Mouse (Mus musculus) neural tube, embryonic 13.5 days (tissue): Measurements from ENCODE around the gene Snx13. TPM values are rescaled to one million over a fixed set of nuclear protein-coding genes. Genes with fewer than 3 reads are reported as not detected.

Experiments
- ATAC-seq: fragments of 200-750 bp; cut with Nextera tagmentation; 2 replicates; pipeline ENCODE4 v1.8.0; 2017; ENCODE audit warnings: low read depth, mild to moderate bottlenecking, moderate TSS enrichment, moderate library complexity
- H3K27ac ChIP-seq: fragments of 300-500 bp; sonication (generic); replicated peaks from 2 replicates; pipeline ENCODE4 v1.5.1; 2015; ENCODE audit warnings: moderate library complexity, mild to moderate bottlenecking, inconsistent platforms
- H3K27me3 ChIP-seq: fragments of 300-500 bp; sonication (generic); 2 replicates; pipeline ENCODE4 v1.6.1; 2015; ENCODE audit warnings: mild to moderate bottlenecking, inconsistent platforms
- H3K36me3 ChIP-seq: fragments of 300-500 bp; sonication (generic); 2 replicates; pipeline ENCODE4 v1.6.1; 2015; ENCODE audit warnings: mild to moderate bottlenecking, inconsistent platforms
- H3K4me1 ChIP-seq: fragments of 300-500 bp; sonication (generic); replicated peaks from 2 replicates; pipeline ENCODE4 v1.6.1; 2015; ENCODE audit warnings: inconsistent platforms
- H3K4me2 ChIP-seq: fragments of 300-500 bp; sonication (generic); 2 replicates; pipeline ENCODE4 v1.6.1; 2015; ENCODE audit warnings: inconsistent platforms, mild to moderate bottlenecking, moderate library complexity
- H3K4me3 ChIP-seq: fragments of 300-500 bp; sonication (generic); 2 replicates; pipeline ENCODE4 v1.5.1; 2015; ENCODE audit warnings: mild to moderate bottlenecking, inconsistent platforms
- H3K9ac ChIP-seq: fragments of 300-500 bp; sonication (generic); 2 replicates; pipeline ENCODE4 v1.6.1; 2015; ENCODE audit warnings: moderate library complexity, mild to moderate bottlenecking, inconsistent platforms
- H3K9me3 ChIP-seq: fragments of 300-500 bp; sonication (generic); 2 replicates; pipeline ENCODE4 v1.6.1; 2016; ENCODE audit warnings: inconsistent platforms
- WGBS: fragments of 180-500 bp; shearing (Covaris S2); methylation state at CpG from one replicate; pipeline ENCODE4 v1.1.7; 2015; 5-methylcytosine and 5-hydroxymethylcytosine counted together
- microRNA counts: library from miRNA; unstranded; fragments of <30 nt; microRNA quantifications from one replicate; lab custom pipeline; 2016
- microRNA-seq: library from miRNA; unstranded; fragments of <30 nt; microRNA quantifications from one replicate; pipeline ENCODE4, GENCODE M21; 2016
- polyA plus RNA-seq: library from polyadenylated mRNA; unstranded; fragments of >200 nt; fragmentation: Nextera tagmentation; extraction: Ambion mirVana; gene quantifications from 2 replicates; pipeline ENCODE4 v1.2.1, GENCODE M21; 2015

Snx13 gene
- polyA plus RNA-seq, 1 experiment from 2014 or later = 25.3 TPM

- no peak overlapping the region for H3K4me3 ChIP-seq
- no peaks in the 10 kb centered on the region for H3K4me1 ChIP-seq
- no peaks in the 10 kb centered on the region for H3K9me3 ChIP-seq
- H3K9ac ChIP-seq = no peak overlapping the region
- no peaks in the 10 kb centered on the region for H3K36me3 ChIP-seq
- H3K27ac ChIP-seq = no peak overlapping the region
- no peaks in the 10 kb centered on the region for H3K27me3 ChIP-seq
- no peak overlapping the region for H3K4me2 ChIP-seq
- 55% methylated on average over 4 of the region's 4 CpGs for WGBS
- no peak for ATAC-seq
Measured at GRCm38 (mm10) chr12:35157237-35157636, 110.3 kb downstream of the Snx13 start.

GRCm38 (mm10) chr12:35161690-35162089 is 114.7 kb downstream of the Snx13 start:
- no peak overlapping the region for H3K4me3 ChIP-seq
- no peak overlapping the region for H3K9ac ChIP-seq
- ATAC-seq = no peak
- H3K4me1 ChIP-seq = no peaks in the 10 kb centered on the region
- no peak overlapping the region for H3K4me2 ChIP-seq
- no peaks in the 10 kb centered on the region for H3K36me3 ChIP-seq
- H3K9me3 ChIP-seq = no peaks in the 10 kb centered on the region
- H3K27ac ChIP-seq = no peak overlapping the region
- WGBS = 84% methylated on average over 4 of the region's 4 CpGs
- H3K27me3 ChIP-seq = no peaks in the 10 kb centered on the region

- Histone ChIP-seq H3K4me1 (no peaks in the 10 kb centered on the region), H3K27me3 (peaks cover 3% of the 10 kb centered on the region; the same call in 1 of the 2 replicates), H3K27ac (no peak overlapping the region), H3K9ac (no peak overlapping the region), H3K4me2 (no peak overlapping the region), H3K9me3 (no peaks in the 10 kb centered on the region), H3K4me3 (no peak overlapping the region), H3K36me3 (no peaks in the 10 kb centered on the region)
- WGBS = 42% methylated on average over 4 of the region's 4 CpGs
- ATAC-seq = no peak
Measured at GRCm38 (mm10) chr12:35170275-35170674, 123.3 kb downstream of the Snx13 start.

- H3K27ac ChIP-seq = no peak overlapping the region
- H3K4me3 ChIP-seq = no peak overlapping the region
- H3K36me3 ChIP-seq = no peaks in the 10 kb centered on the region
- ATAC-seq = peak; percentile 43; the same call in 1 of the 2 replicates
- peaks cover 3% of the 10 kb centered on the region; the same call in 1 of the 2 replicates for H3K27me3 ChIP-seq
- 0 out of 2 replicates have a peak, but pooled peaks cover 14% of the 10 kb centered on the region for H3K4me1 ChIP-seq
- H3K4me2 ChIP-seq = no peak overlapping the region
- no peak overlapping the region for H3K9ac ChIP-seq
- H3K9me3 ChIP-seq = no peaks in the 10 kb centered on the region
- 5% methylated on average over 8 of the region's 8 CpGs for WGBS
Measured at GRCm38 (mm10) chr12:35175938-35176337, 129.0 kb downstream of the Snx13 start.

- ATAC-seq = no peak
- Histone ChIP-seq H3K36me3 (no peaks in the 10 kb centered on the region), H3K4me3 (no peak overlapping the region), H3K9me3 (no peaks in the 10 kb centered on the region), H3K9ac (no peak overlapping the region), H3K27ac (no peak overlapping the region), H3K4me1 (0 out of 2 replicates have a peak, but pooled peaks cover 14% of the 10 kb centered on the region), H3K27me3 (peaks cover 3% of the 10 kb centered on the region; the same call in 1 of the 2 replicates), H3K4me2 (no peak overlapping the region)
- WGBS = 64% methylated on average over 3 of the region's 3 CpGs
Measured at GRCm38 (mm10) chr12:35176628-35177027, 129.6 kb downstream of the Snx13 start.

- no peaks in the 10 kb centered on the region for H3K9me3 ChIP-seq
- ATAC-seq = peak; percentile 93
- H3K4me3 ChIP-seq = no peak overlapping the region
- no peak overlapping the region for H3K4me2 ChIP-seq
- no peaks in the 10 kb centered on the region for H3K4me1 ChIP-seq
- H3K36me3 ChIP-seq = no peaks in the 10 kb centered on the region
- no peak overlapping the region for H3K27ac ChIP-seq
- WGBS = 12% methylated on average over 3 of the region's 3 CpGs
- no peak overlapping the region for H3K9ac ChIP-seq
- no peaks in the 10 kb centered on the region; the same call in 1 of the 2 replicates for H3K27me3 ChIP-seq
Measured at GRCm38 (mm10) chr12:35182675-35183074, 135.7 kb downstream of the Snx13 start.

GRCm38 (mm10) chr12:35184261-35184660 is 137.3 kb downstream of the Snx13 start:
- no peaks in the 10 kb centered on the region for H3K36me3 ChIP-seq
- H3K4me1 ChIP-seq = no peaks in the 10 kb centered on the region
- H3K9ac ChIP-seq = no peak overlapping the region
- no peak overlapping the region for H3K4me2 ChIP-seq
- no peak overlapping the region for H3K4me3 ChIP-seq
- 81% methylated on average over 5 of the region's 5 CpGs for WGBS
- no peaks in the 10 kb centered on the region for H3K9me3 ChIP-seq
- no peak for ATAC-seq
- H3K27me3 ChIP-seq = no peaks in the 10 kb centered on the region; the same call in 1 of the 2 replicates
- H3K27ac ChIP-seq = no peak overlapping the region

GRCm38 (mm10) chr12:35191698-35192425 is 144.9 kb downstream of the Snx13 start:
- no peaks in the 10 kb centered on the region for H3K9me3 ChIP-seq
- peak; percentile 42; the same call in 1 of the 2 replicates for ATAC-seq
- H3K36me3 ChIP-seq = no peaks in the 10 kb centered on the region
- H3K27me3 ChIP-seq = no peaks in the 10 kb centered on the region; the same call in 1 of the 2 replicates
- 0 out of 2 replicates have a peak, but pooled peaks cover 3% of the 10 kb centered on the region for H3K4me1 ChIP-seq
- 54% methylated on average over 17 of the region's 17 CpGs for WGBS
- peak overlapping the region; percentile 62 for H3K9ac ChIP-seq
- peak overlapping the region; percentile 24 for H3K4me3 ChIP-seq
- H3K4me2 ChIP-seq = peak overlapping the region; percentile 53
- H3K27ac ChIP-seq = no peak overlapping the region

- ATAC-seq = peak; percentile 84
- H3K27ac ChIP-seq = no peak overlapping the region
- no peaks in the 10 kb centered on the region for H3K9me3 ChIP-seq
- H3K27me3 ChIP-seq = no peaks in the 10 kb centered on the region
- H3K9ac ChIP-seq = peak overlapping the region; percentile 62
- H3K4me3 ChIP-seq = peak overlapping the region; percentile 24
- H3K36me3 ChIP-seq = no peaks in the 10 kb centered on the region
- 0 out of 2 replicates have a peak, but pooled peaks cover 3% of the 10 kb centered on the region for H3K4me1 ChIP-seq
- 39% methylated on average over 2 of the region's 2 CpGs for WGBS
- peak overlapping the region; percentile 53 for H3K4me2 ChIP-seq
Measured at GRCm38 (mm10) chr12:35192426-35192769, 145.4 kb downstream of the Snx13 start.

MicroRNA genes within 50 kb of the gene (microRNA counts, 519-probe panel; counts per million panel counts)
- microRNA mmu-miR-680 (lab: Ali Mortazavi, UCI) = not detected

Small RNA genes within 50 kb of the gene (microRNA-seq; reads per million reads assigned to microRNA genes)
- not detected for gene Mir680-3

Other genes with a start within 250 kb of the Snx13 start
- 9.6 and 10.3 TPM in 2 replicates for gene Hdac9, start 130.1 kb upstream of the Snx13 start, polyA plus RNA-seq
- not detected in 2 replicates for gene Prps1l1, start 62.4 kb upstream of the Snx13 start, polyA plus RNA-seq